Mouse (Mus musculus): ENCODE measurements at regions not wholly inside any gene's neighbourhood (a gene's known extent, or its start where the extent isn't known, plus 50 kb on each side); places are given as distances from the start of the nearest gene placed in this dataset.

DNA sequence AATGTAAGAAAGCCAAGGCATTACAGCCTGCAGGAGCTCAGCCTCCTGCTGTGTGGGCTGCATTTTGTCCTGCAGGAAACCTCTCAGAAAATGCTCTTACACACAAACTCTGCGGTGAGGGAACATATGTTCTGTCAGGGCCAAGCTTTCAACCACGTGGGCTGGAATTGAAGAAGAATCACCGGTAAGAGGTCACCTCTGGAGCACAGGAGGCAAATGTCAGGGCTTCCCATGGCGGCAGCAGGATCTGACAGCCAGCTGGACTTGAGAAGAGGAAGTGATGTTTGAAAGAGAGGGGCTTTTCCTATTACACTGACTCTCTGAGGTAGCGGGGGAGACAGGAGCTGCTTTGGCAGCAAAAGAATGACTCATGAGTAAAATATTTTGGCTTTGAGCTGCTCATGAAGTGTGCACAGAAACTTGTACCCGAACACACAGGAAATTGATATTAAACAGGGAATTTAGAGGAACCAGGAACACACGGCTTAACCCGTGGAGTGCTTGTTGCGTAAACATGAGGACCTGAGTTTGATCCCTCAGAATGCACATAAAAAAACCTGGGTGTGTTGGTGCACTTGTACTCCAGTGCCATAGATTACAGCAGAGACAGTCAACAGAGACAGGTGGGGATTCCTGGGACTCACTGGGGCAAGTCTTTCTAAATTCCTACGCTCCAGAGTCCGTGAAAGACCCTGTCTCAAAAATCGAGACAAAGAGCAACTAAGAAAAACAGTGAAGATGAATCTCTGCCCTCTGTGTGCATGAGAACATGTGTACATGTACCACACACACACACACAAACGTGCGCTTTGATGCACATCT is 848.1 kb upstream of the A1bg start:
- DNase-seq (ENCODE audit: low spot score in 2 of 2): peak in 1 of 2 experiments; percentile 32

DNA sequence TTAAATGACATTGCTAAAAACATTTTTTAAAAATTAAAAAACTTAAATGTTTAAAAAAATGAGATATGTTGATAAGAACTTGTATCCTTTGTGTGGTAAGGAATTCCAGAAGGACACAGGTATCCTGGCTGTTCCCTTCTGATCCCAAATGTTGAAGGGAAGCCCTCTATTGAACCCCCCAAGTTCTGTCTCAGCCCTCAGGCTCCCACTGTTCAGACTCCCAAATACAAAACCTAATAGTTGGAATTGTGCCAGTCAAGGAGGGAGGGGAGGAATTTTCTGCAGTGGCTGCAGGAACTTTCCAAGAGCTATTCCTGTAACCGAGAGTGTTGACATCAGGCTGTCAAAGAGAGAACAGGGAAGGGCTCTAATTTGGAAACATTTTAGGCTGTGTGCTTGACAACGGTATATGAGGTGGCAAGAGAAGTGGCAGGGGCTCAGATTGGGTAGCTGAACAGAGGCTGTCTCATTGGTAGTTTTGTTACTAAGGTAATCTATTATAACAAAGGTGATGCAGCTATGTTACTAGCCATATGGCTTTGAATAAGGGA is 843.8 kb upstream of the A1bg start:
- no peak for DNase-seq (ENCODE audit: low spot score in 2 of 2)

DNA sequence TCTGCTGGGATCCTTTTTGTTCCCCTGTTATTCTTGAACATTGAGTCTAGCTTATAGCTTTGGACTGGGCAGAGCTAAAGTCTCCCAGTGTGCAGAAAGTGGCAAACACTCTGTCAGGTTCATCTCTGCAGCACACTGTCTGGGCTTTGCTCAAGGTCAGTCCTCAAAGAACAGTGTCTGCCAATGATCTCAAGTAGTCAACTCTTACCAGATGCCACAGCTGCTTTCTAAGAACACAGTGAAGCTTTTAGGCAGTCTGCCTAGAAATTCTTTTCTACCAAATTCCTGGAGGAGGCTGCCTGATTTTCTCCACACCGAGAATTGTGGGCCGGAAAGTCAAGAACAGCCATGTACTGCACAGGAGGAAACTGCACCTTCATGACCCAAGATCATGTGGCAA is 831.0 kb upstream of the A1bg start:
- no peak for DNase-seq (ENCODE audit: low spot score in 2 of 2)

DNA sequence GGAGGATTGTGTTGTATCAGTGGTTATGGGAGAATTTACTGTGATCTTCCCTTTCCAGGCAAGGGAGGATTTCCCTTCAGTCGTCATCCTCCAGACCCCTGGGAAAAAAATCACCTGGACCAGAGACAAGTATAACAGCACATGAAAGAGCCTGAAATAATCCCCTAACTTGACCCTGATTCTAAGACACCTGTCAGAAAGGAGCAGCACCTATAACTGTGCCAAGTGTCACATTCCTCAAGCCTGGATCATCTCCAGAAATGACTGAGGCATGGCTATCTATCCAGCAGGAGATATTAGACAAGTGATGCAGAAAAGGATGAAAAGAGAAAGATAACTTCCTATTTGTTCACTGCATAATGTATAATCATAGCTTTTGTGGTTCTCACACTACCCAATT is 800.9 kb upstream of the A1bg start:
- no peak for DNase-seq (ENCODE audit: low spot score in 2 of 2)

DNA sequence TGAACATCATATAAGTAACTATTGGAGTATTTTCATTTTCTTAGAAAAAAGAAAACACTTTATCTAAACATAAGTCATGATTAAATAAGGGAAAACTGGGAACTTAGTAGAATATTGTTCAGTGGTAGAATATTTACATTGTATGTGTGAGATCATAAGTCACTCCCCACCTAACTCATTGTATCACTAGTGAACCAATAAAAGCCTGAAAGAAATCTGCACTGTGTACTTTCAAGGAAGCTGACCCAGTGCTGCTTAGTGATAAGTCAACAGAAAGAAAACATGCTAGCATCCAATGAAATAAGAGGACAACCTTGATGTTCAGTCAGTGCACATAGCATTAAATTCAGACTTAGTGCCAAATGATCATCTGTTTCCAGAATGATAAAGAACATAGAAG is 795.7 kb upstream of the A1bg start:
- DNase-seq (ENCODE audit: low spot score in 2 of 2): no peak

DNA sequence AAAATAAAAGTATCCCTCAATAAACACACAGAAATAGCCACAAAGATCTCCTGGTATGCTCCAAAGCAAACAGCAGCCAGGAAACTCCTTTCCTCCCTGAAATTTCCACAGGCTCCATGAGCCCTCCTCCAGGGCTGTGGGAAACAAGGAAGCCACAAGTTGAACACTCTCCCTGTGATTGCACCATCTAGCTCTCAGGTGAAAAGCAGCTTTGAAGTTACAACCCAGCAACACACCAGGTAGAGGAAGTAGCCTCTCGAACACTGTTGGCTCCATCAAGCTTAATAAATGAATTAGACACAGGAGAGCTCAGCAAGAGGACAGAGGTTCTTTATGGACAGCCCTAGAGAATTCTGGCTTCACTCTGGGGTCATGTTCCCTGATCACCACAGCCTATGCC is 794.4 kb upstream of the A1bg start:
- no peak for DNase-seq (ENCODE audit: low spot score in 2 of 2)

DNA sequence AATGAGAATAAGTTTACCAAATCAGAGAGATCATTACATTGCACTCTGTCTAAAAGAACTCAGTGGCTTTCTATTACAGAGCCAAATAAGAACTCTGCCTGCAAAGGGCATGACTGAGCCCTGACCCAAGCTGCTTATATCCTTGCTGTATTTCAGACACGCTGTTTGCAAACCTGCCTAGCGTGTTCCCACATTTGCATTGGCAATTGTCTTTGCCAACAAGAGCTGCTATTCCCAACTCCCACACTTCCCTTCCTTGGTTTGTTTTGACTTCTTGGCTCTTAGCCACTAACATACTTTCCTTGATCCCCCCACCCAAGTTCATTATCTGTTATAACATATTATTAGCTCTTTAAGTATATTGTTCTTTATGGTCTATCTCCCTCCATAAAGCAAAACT is 791.1 kb upstream of the A1bg start:
- no peak for DNase-seq (ENCODE audit: low spot score in 2 of 2)

DNA sequence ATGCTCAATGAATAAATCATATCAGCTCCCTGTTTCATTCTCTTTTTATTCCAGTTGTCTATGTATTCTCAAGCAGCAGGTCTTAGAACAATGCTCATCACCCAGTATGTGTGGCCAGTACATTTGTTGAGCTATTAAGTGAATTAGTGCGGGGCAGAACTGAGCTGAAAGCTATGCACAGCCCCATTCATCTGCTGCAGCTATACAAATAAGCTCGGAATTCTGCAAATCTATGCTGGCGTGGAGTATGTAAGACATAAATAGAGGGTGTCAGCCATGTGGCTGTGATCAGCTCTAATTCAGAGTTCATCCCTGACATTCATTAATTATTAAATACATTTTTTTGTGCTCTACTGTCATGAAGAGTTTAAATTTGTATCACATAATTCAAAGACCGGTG is 786.1 kb upstream of the A1bg start:
- no peak for DNase-seq (ENCODE audit: low spot score in 2 of 2)

DNA sequence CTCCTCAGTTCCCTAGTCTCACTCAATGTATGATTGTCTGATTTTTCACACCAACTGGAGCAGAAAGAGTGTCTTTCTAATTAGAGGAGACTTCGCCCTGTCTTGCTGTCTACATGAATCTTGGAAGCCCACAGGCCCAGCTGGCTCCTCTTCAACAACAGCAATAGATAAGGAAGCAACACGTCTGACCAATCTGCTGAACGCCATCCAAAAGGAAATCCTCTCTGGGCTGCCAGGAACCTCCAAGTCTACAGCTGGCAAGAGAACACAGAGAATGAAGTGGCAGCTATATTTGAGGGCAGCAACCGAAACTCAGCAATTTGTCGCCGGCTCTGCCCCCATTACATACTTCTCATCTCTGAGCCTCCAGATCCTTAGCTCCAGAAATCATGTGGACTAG is 785.1 kb upstream of the A1bg start:
- peak in 1 of 2 experiments; percentile 6 for DNase-seq (ENCODE audit: low spot score in 2 of 2)

DNA sequence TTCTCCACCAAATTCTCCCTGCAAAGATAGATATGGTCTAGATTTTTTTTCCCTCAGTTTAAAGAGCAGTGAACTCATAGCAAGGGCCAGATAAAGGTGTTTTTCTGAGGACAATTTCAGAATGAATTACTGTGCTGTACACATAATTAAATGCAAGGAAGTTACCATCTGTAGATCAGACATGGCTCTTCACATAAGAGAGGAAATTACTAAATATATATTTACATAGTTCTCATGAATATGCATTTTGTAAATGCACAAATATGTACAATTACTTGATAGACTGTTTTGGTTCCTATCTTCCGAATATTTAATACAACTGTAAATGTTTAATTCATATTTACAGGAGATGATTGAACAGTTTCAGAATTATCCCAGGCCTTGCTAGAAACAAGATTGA is 769.9 kb upstream of the A1bg start:
- no peak for DNase-seq (ENCODE audit: low spot score in 2 of 2)

DNA sequence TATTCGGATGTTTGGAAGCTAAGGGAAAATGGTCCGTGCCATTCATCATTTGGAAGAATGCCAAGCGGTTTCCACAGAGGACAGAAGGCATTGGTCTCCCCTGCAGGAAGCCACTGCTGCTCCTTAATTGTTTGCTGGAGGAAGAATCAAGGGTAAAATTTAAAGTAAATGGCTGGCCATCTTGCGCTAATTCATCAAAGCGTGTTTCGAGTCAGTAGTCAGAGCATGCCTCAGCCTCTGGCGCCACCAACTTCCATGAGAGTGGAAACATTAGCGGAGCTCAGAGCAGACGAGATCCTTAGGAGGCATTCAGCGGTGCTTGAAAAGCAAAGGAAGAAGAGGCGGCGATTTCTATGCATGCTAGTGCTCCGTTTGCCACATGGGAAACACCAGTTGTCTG is 767.6 kb upstream of the A1bg start:
- peak in 1 of 2 experiments; percentile 11 for DNase-seq (ENCODE audit: low spot score in 2 of 2)

DNA sequence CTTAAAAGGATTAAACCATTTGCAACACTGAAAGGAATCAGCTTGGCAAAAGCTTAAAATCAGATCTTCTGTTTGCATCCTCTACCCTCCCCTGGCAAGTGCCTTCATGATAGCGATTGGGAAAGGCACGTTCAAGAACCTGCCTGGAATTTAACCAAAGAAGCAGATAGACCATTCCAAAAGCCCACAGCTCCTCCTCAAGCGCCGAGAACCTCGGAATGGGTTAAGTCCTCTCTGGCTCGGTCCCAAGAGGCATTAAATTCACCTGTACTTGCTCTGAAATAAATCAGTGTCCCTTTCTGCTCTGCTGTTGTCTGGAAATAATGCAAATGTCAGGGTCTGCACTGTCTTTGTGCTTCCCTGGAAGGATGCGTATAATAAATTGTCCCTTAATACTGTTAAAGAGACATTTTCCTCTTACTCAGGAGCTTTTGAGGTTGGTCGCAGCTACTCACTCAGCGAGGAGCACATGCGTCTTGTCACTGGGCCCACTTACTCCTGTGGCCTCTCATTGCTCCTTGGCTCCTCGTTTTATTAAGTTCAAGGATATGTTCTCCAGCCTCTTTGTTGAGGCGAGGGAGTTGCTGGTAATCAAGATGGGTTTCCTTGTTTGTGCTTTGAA is 767.1 kb upstream of the A1bg start:
- DNase-seq (ENCODE audit: low spot score in 2 of 2): no peak

DNA sequence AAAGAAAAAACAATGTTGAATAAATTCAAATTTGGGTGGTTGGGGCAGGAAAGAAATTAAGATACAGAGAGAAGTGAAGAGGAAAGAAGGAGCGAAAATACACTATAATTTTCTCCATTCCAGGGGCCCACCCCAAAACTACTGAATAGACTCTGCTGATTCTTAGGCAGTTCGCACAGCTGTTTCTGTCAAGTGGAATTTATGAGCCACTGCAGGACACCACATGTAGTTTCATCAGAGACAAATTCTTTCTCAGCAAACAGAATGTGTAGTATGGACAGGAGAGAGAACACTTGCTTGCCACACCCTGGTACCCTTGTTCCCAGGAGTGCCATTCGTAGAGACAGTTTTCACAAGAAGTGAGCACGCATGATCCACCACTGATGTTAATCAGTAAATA is 760.2 kb upstream of the A1bg start:
- no peak for DNase-seq (ENCODE audit: low spot score in 2 of 2)

DNA sequence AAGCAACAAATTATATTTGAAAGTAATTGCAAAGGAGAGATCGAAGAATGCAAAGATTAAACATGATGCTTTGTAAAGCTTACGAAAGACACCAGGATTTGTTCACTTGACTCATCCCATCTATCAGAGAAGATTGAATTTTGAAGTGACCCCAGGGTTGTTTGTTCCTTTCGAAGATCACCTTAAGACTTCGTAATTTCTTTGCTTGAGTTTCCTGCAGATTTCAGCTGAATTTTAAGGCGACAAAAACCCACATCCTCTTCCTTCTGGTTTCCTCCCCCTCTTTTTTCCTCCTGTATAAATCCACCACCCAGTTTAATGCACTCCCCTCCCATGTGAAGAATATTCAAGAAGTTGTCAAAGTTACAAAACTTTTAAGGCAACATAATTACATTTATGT is 747.7 kb upstream of the A1bg start:
- DNase-seq (ENCODE audit: low spot score in 2 of 2): no peak

DNA sequence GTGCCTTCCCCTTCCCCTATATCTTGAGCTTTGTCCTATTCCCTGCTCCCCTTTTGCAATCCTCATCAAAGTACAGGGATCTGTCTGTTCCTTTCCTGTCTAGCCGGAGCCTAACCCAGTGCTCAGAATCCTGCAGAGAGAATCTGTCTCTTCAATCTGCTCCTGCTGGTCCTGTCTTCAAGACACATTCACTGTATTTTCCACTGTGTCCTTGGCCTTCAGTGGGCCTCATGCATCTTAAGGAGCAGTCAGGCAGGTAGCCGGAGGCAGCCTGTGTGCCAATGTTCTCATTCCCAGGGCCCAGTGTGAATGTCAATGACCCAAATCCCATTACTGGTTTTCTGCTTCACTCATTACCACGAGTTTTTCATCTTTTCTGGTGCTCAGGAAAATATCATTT is 737.8 kb upstream of the A1bg start:
- DNase-seq (ENCODE audit: low spot score in 2 of 2): no peak

DNA sequence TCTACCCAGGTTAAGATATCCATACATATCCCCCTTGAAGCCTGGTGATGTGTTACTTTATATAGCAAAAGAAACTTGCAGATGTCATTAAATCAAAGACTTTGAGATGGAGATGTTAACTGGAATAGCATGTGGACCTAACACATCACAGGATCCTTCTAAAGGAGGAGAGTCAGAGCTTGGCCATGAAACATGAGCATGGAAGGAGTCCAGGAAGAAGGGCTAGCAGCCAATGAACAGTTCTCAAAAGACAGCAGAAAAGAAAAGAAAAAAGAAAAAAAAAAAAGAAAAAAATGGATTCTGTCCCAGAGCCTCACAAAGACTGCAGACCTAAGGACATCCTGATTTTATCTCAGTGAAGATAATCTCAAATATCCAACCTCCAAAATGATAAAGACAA is 734.1 kb upstream of the A1bg start:
- no peak for DNase-seq (ENCODE audit: low spot score in 2 of 2)

DNA sequence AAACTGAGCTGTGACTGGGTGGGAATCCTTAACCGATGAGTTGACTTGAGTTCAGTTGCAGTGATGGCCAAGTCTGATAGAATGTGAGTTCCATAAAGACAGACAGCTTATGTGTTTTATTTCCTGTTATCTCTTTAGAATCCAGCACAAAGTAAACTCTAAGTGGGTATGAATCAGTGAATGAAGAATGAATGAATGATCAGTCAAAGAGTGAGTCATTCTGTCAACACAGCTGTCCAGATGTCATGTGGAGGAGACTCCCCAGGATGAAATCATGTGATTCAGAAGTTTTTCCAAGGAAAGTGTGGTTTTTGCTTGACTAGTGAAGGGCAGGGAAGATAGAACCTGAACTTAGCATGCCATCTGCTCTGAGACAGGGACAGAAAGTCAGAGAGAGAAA is 732.0 kb upstream of the A1bg start:
- DNase-seq (ENCODE audit: low spot score in 2 of 2): no peak

DNA sequence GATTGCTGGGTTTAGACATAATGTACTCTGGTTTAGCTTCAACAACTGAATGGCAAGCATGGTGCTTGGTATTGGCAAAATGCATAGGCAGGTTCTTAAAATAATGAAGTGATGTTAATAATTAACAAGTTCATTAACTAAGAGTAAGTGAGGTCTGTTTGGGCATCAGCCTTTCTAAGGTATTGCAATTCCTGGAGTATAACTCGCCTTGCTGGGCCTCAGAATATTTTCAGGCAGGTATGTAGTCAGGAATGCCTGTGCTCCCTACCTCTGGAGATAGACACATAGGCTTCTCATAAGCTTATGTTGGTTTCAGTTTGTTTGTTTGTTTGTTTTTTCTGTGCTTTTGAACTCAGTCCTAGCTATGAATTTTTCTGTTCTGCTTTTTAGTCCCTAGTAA is 731.0 kb upstream of the A1bg start:
- no peak for DNase-seq (ENCODE audit: low spot score in 2 of 2)

DNA sequence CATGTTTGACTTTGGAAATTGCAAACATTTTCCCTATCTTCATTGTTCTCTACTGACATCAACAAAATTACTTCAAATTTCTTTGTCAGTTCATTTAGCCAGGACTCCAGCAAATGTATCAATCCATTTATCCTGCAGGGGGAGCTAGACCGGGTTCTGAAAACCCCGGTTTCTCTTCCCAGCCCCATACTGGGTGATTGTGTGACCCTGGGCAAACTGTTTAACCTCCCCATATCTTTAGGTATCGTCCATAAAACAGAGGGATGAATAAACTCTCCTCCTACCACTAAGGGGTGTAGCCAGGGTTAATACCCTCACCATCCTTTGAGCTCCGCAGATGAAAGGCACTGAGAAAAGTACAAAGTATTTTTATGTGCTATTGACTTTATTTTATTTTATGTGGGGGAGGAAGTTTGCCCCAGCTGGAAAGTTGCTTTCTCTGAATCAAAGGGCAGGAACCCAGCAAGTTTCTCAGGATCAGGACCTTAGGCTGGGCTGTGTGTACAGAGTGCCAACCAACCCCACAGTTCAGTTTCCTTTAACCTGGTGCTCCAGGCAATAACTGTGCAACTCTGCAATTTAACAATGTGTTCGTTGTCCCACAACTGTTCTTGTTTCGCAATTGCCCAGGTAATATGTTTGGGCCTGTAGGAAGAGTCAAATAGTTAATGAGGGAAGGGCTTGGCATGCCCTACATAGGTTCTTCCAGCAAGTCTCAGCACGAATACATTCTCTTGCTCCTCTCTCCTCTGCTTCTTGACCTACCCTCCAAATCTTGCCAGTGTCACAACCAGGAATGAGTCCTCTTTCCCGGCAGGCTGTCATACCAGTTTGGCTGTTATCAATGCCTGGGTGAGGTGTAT is 696.1 kb upstream of the A1bg start:
- no peak for DNase-seq (ENCODE audit: low spot score in 2 of 2)

DNA sequence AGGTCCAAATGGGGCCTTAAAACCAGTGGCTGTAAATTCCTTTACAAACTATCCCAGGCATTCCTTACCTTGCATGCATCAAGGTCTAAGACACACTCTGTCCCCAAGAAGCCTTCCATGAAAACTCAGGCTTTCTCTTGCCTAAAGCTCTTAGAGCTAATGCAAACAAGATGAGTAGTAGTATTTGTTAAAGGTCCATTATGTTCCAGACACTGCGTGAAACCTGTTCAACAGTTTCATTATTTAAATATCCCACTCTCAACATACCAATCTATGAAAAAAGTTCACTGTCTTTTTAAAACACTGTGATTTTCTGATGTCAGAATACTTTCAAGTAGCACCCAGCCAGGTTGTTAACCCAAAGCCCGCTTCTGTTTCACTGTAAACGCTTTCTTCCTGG is 687.9 kb upstream of the A1bg start:
- DNase-seq (ENCODE audit: low spot score in 2 of 2): no peak

DNA sequence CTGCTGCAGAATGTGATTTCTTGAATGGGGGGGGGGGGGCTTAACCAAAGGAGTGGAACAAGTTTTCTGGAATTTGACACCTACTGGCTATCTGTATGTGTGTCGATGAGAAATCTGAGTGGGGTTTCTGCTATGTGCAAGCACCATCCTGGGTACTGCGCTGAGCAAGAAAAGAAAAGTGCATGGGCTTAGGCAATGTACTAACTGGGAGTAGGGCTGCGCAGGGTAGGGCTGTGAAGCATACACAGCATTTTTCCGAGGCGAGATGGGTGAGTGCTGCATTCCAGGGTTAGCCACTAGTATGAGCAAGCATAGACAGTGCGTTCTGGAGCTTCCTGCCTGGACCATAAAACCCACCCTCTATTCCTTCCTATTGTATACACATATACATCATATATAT is 686.8 kb upstream of the A1bg start:
- no peak for DNase-seq (ENCODE audit: low spot score in 2 of 2)

DNA sequence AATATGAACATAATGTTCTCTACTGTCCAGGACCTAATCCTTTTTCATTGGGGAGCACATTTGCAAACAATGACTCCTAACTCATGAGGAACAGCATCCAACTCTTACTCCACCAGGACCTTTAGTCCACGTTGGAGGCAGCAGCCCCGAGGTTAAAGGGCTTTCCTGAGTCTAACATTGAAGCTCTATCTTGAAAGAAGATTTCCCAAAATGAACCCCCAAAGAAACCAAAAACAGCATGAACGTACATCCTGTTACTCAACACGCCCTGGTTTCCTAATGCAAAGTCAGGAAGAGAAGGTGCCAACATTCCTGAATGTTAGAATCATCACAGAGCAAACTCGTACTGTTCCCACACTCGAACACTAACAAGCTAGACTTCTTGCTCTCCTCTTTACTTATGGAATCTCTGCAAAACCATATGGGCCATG is 685.5 kb upstream of the A1bg start:
- DNase-seq (ENCODE audit: low spot score in 2 of 2): no peak
